ENCODE assay signal across 8 mouse cellular contexts in genomic region chr17:55878636-55879369, GRCm38 (mm10). TPM values are rescaled to one million over a fixed set of nuclear protein-coding genes. Genes with fewer than 3 reads are reported as not detected.
A peak's percentile ranks its signal among the peaks of the same experiment; 100 is the strongest.
DNase-seq lines count a peak whose midpoint lies in the region; ATAC-seq lines count a peak whose summit lies in the region.
"Not testable (repeated sequence)": the region's sequence is repeated elsewhere in the genome, so short reads cannot be mapped to it uniquely, and the experiment has no call there.

Gene Zfp119a, minus strand, starts transcription at chr17:55878930.

- H3K4me2 ChIP-seq in forebrain, embryonic 14.5 days (ENCODE audit: low read length) = peak within 1 kb of the TSS; percentile 58

- 0% methylated on average over 29 of the region's 53 CpGs for WGBS in forebrain, embryonic 14.5 days

- H3K36me3 ChIP-seq in forebrain, embryonic 14.5 days (ENCODE audit: control insufficient read depth, insufficient read depth, low read length) = not testable (repeated sequence)

- H3K27me3 ChIP-seq in forebrain, embryonic 14.5 days (replicated peaks; ENCODE audit: control insufficient read depth, insufficient read depth, low read length) = not testable (repeated sequence)

- peak within 1 kb of the TSS; percentile 40 for H3K4me3 ChIP-seq in forebrain, embryonic 14.5 days (ENCODE audit: low read depth, low read length)

- peak; percentile 100 for ATAC-seq in forebrain, embryonic 14.5 days
- peak; percentile 98 for ATAC-seq in neutrophil, adult 5-6 weeks (ENCODE audit: extremely low read depth, insufficient number of reproducible peaks, low FRiP score, poor library complexity, severe bottlenecking)

- peak; percentile 95 for DNase-seq in ES-CJ7 (ENCODE audit: low read depth, low spot score)
- DNase-seq in cerebellum, adult 11 months = peak; percentile 80
- DNase-seq in forebrain, embryonic 14.5 days (ENCODE audit: low spot score) = peak; percentile 94
- peak; percentile 73 to 77 for DNase-seq in heart, postnatal 14 days
- DNase-seq in layer of hippocampus, adult 11-12 months (ENCODE audit: low spot score) = peak; percentile 85
- peak; percentile 85 to 86 for DNase-seq in lung, adult 18-20 months
- DNase-seq in thymus, adult 18-20 months = peak; percentile 37 to 54

- peak within 1 kb of the TSS; percentile 61 for H3K9ac ChIP-seq in forebrain, embryonic 14.5 days (ENCODE audit: low read length)

- intact Hi-C loops in heart, postnatal 14 days (cut with DNase I) = not testable (repeated sequence)

- not testable (repeated sequence) for H3K4me1 ChIP-seq in forebrain, embryonic 14.5 days (ENCODE audit: control insufficient read depth, insufficient read depth, low read length)

- peak within 1 kb of the TSS; percentile 66 for H3K27ac ChIP-seq in forebrain, embryonic 14.5 days (ENCODE audit: low read depth, low read length)

- not testable (repeated sequence) for H3K9me3 ChIP-seq in forebrain, embryonic 14.5 days (replicated peaks; ENCODE audit: control insufficient read depth, low read length)

RNA-seq across cellular contexts. Expression of gene Zfp119a, which starts in this region (rescaled TPM):
- polyA plus RNA-seq in forebrain, embryonic 14.5 days (2014; fragmentation: Nextera tagmentation; extraction: Ambion mirVana) = 9.9 and 12.5 TPM in 2 replicates
- total RNA-seq in heart, postnatal 14 days (2021) = 1 to 10 TPM; 3.4 to 4.3 TPM
- 8.3 and 11.8 TPM in 2 replicates for total RNA-seq in neutrophil, adult 5-6 weeks (2017)

Comparison
In these comparisons a context has a peak if more than half of its experiments do, and no peak if none do; other contexts are left out.
1. Peak in every context shown above with its lines: DNase-seq, ATAC-seq, H3K4me3 ChIP-seq and H3K27ac ChIP-seq.